Mouse (Mus musculus) heart, adult 8-10 months (tissue): ENCODE measurements around the gene Stom. TPM values are rescaled to one million over a fixed set of nuclear protein-coding genes. Genes with fewer than 3 reads are reported as not detected.

Experiments used
- DNase-seq: peaks from one replicate; pipeline ENCODE4 v3.0.0; 2022; ENCODE audit warnings: low spot score
- total RNA-seq, 4 experiments: library from RNA; stranded (reverse); gene quantifications; 2 replicates each; pipeline ENCODE4 v1.2.4; 2022

Stom gene
- total RNA-seq, 4 experiments from 2014 or later = 83.8 to 137 (median 102) TPM

DNA sequence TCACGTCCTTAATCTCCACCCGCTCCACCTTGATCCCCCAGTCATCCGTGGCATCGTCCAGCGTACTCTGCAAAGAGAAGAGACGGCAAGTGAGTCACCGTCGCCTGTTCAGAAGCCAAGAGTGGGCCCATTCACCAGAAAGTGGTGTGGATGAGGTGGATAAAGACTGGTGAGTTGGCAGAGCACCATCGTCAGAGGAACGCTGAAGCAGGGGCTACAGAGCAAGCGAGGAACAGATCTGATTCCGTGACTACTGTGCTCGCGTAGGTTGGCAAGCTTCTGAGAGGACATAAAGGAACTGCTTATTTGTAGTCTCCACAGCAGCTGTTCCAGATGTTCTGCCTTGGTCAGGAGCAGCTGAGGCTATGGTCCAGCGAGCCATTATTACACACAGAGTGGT, 16.4 kb downstream of the Stom start:
- DNase-seq = no peak

GRCm38 (mm10) chr2:35318405-35318804, 18.4 kb downstream of the Stom start:
- DNase-seq = no peak

GRCm38 (mm10) chr2:35317604-35318003, 19.2 kb downstream of the Stom start:
- DNase-seq = no peak

DNA sequence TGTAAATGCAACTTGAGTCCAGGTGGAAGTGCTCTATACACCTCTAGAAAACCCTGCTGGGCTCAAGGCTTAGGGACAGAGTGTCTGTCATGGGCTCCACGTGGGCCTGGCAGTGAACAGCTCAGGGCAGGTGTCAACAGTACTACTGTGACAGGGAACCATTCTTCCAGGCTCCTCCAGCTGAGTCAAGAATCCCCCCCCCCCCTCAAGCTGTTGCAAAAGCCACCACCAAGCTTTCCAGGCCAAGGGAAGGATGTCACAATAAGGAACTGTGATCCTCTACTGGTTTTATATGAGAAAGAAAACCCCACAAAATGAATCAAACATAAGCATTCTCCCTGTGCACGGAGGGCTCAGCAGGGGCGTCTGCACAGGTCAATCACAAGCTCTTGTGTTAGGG, 22.5 kb downstream of the Stom start:
- no peak for DNase-seq

- no peak for DNase-seq
Observed at GRCm38 (mm10) chr2:35309906-35310493, 26.8 kb downstream of the Stom start.

DNA sequence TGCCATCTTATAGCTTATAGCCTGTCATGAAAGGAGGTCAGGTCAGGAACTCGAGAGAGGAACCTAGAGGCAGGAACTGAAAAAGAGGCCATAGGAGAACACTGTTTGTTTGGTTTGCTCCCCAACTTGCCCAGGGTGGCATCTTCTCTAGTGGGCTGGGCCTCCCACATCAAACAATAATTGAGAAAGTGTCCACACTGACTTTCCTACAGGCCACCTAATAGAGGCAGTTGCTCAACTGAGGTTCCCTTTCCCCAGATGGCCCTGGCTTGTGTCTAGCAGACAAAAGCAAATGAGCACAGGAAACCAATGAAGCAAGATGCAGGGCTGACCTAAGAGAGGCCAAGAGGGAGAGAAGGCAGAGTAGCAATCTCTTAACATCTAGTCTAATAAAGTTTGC, 28.6 kb downstream of the Stom start:
- DNase-seq = no peak

DNA sequence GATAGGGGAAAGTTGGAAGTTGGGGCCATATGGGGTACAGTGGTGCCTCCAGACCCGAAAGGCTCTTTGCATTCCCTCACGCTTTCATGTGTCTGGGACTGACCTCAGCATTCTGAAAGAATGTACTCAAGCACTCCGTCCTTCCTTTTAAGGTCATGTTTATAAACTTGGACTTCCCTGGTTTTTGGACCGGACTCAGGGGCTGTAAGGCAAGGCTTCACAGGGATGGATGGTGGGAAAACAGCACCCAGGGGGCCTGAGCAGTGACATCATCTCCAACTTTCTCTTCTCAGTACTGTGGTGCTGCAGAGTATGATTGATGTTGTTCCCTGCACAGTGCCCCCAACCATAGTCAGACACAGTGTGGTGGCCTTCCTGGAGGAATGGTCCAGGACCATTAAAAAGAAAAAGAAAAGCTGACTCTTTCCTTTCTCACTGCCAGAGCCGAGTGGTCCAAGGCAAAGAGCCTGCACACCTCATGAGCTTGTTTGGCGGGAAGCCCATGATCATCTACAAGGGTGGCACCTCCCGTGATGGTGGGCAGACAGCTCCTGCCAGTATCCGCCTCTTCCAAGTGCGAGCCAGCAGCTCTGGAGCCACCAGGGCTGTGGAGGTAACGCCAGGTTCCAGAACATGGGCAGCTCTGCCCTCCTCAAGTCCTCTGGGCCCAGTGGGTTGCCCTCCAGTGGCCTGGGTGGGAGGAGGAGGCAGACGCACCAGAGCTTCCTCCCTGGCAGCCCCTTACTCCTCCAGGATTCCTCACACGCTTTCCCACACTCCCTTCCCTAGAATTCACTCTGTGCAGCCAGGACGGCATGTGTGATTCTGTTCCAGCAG, 34.5 kb downstream of the Stom start:
- no peak for DNase-seq

- DNase-seq = no peak
Observed at GRCm38 (mm10) chr2:35299437-35299836, 37.3 kb downstream of the Stom start.

- DNase-seq = peak; percentile 78
Observed at GRCm38 (mm10) chr2:35297703-35298332, 39.0 kb downstream of the Stom start.

DNA sequence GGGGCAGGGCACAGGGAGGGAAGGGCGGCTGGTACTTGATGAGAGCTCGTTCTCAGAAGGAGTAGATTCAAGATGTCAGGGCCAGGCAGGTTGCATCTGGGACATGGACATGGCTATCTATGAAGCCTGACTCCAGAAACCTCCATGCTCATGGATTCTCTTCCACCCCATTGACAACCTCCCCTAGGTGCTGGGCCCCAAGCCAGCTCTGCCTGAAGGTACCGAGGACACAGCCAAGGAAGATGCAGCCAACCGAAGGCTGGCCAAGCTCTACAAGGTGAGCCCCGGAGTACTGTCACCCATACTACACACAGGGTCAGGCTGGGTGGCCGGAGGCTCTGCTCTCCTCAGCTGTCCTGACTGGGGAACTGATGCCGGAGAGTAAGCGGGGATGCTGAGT, 43.5 kb downstream of the Stom start:
- DNase-seq = no peak

DNA sequence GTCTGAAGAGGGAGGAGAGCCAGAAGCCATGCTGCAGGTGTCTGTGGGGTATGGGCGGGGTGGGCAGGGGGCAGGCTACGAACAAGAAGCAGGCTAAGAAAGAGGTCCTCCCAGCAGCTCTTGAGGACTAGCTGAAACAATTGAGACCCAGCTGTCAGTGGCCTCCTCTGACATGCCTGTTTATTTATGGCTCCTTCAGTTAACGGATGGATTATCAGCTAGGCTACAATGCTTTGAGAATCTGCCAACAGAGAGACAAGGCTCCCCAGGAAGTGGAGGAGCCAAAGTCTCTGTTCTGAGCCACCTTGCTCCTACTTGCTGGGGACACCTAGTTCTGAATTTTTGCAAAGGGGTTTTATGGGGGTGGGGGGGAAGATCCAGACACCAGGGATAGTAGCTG, 44.1 kb downstream of the Stom start:
- no peak for DNase-seq

DNA sequence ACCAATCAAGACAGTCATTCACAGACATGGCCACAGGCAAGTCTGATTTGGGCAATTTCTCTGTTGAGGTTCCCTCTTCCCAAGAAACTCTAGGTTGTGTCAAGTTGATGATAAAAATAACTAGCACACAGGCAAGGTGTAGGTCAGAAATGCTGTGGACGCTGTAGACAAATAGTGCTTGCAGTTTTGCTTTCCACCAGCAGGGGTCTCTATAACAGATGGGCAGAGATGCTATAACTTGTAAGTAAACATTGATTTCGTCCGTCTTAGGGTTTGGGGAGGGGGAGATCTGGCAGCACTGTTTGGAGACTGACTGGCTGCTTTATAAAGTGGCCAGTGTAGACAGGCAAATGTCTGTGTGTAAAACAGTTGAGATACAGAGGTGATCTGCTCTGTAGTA, 44.9 kb downstream of the Stom start:
- no peak for DNase-seq

DNA sequence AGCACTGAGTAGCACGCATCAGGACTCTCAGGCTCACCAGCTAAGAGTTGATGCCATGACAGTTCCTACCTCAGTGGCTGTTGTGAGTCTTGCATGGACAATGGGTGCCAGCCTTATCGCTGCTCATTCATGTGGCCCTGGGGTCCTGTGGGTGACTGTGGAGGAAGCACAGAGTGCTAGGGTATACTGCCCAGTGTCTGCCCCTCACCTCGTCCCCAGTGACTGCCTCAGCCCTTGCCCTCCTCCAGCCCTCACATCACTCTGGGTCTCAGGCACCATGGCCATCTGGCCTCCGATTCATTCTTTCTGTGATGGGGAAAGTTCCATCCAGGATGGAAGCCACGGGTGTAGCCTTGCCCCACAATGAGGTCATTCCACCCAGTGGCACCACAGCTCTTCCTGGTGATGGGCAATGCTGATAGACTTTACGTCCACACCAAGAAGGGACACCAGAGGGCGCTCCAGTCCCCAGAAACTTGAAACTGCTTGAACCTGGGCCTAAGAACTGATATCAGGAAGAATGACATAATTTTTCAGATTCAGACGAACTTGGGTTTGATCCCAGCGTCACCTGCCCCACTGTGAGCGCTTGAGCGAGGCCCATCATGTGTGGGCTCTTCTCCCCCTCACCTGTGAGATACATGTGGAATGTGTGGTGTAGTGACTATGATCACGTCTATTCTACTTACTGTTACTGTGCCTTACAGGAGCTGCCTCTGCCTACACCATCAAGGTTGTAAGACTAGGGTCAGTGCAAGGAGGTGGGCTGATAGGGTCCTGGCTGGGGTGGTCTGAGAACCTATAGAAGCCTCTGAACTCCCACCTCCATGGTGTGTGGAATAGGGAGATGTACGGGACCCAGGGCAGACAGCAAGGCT, 47.8 kb downstream of the Stom start:
- peak; percentile 77 for DNase-seq

GRCm38 (mm10) chr2:35287017-35287620, 49.7 kb downstream of the Stom start:
- no peak for DNase-seq

GRCm38 (mm10) chr2:35285209-35285608, 51.6 kb downstream of the Stom start:
- no peak for DNase-seq

- DNase-seq = no peak
Observed at GRCm38 (mm10) chr2:35283997-35284396, 52.8 kb downstream of the Stom start.

DNA sequence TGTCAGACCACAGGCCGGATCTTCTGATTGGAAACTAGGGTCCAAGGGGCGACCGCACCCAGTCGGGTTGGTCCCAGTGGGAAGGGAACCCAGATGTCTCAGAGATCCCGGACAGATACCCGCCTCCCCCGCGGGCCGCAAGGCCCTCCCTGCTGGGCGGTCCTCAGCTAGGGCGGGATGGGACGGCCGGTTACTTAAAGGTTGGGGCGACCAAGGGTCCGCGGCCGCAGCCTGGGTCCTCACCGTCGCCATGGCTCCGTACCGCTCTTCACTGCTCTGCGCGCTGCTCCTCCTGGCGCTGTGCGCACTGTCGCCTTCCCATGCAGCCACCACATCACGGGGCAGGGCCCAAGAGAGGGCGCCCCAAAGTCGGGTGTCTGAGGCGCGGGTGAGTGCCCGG, 54.6 kb downstream of the Stom start:
- peak; percentile 78 for DNase-seq

DNA sequence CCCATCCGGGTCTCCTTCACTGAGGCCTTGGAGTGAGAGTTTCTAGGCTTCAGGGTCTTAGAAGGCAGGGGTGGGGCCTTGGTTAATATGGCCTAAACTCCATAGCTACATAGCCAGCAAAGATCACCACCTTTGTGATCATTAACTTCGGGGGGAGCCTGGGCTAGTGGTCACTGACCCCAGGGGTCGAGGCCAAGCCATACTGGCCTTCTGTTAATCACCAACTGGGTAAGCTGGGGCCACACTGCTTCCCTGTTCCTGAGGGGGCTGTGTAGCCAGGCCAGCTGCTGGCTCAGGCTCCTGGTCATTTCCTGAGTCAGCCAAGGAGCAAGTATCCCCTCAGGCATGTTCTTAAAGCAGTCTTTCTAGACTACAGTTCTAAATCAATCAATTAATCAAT, 56.8 kb downstream of the Stom start:
- no peak for DNase-seq

DNA sequence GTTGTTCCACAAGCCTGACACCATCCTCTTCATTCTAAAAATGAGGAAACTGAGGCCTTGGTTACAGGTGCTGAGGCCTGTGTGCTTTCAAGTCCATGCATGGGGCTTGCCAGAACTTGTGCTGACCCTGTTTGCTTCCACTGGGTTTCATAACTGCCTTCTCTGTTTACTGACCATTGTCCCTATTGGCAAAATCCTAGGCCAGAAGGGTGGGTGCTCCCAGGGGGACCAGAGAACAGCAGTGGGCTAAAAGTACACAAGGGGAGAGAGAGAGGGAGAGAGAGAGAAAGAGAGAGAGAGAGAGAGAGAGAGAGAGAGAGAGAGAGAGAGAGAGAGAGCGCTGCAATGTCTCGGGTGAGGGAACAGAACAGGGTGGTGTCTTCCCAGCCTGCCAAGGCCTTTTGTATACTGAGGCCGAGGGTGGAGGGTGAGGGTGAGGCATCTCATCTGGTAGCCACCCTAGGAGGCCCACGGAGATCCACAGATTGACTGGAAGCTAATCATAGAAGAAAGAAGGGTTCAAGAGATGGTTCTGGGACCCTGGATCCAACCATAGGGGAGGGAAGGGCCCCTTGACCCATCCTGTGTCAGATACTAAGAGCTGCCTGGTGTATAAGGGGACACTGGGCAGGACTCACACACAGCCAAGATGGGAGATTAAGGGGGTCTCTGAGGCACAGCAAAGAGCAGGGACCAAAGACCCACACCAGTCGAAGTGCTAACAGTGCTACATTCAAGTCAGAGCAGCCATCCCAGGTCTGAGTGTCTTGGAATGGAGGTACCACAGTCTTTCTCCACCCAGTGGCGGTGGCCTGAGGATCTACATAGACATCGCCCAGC, 58.2 kb downstream of the Stom start:
- no peak for DNase-seq

GRCm38 (mm10) chr2:35277686-35278085, 59.1 kb downstream of the Stom start:
- DNase-seq = peak; percentile 90

DNA sequence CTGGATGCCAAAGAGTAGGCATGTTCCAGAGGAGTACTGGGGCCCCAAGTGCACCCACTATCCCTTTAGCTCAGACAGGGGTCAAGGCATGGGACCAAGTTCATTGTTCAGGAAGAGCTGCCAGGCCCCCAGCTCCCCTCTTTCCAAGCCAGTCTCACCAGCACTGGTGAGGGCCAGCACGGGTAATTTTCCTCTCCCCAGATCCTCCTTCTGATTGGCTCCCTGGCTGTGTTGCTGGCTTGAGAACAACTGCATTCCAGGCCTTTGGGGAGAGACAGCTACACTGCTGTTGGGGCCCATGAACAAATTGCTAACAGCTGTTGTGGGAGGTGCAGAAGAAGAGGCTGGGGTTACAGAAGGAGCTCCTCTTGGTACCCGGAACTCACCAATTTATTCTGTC, 63.2 kb downstream of the Stom start:
- peak; percentile 73 for DNase-seq
